Mouse (Mus musculus) cerebellum, adult (tissue): ENCODE measurements at regions not wholly inside any gene's neighbourhood (a gene's known extent, or its start where the extent isn't known, plus 50 kb on each side); places are given as distances from the start of the nearest gene placed in this dataset.
"Not testable (repeated sequence)": the region's sequence is repeated elsewhere in the genome, so short reads cannot be mapped to it uniquely, and the experiment has no call there.

Experiments
- ATAC-seq: cut with Nextera tagmentation; 2 replicates; pipeline ENCODE4 v1.9.2; 2017; ENCODE audit warnings: mild to moderate bottlenecking, moderate library complexity, mixed read lengths; ENCODE audit not compliant: insufficient number of reproducible peaks, low FRiP score, low TSS enrichment

DNA sequence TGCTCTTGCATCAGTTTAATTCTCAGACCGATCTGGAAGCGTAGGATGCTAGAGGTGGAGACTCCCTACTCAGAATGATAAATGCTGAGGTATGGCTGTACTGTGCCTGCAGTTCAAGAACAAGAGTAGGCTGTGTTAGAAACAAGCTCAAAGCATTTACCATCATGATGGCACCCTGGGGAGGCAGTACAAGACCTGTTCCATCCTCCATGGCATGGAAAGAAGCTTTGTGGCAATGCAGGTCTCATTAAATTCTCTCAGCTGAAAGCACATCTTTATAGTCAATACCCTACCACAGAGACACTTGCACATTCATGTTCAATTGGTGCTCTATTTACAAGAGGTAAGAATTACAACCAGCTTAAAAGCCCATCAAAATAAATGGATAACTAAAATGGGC is 209.5 kb downstream of the Tbl1xr1 start:
- ATAC-seq: no peak

DNA sequence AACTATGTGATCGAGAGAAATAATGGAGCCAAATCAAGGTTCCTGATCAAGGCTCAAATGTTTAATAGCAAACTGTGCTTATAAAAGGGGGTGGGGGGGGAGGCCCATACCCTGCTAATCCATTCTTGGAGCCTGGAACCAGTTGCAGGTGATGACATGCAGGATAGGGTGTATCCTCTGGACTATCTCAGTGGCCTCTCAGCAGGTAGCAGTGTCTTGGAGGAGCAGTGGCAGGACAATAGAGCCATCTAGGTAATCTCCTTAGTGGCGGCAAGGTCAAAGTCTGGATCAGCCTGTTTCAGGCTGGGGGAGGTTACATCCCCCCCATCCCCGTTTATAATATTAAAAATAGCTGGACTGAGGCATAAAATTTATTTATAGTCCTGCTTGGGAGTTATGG is 217.0 kb downstream of the Tbl1xr1 start:
- ATAC-seq: no peak

DNA sequence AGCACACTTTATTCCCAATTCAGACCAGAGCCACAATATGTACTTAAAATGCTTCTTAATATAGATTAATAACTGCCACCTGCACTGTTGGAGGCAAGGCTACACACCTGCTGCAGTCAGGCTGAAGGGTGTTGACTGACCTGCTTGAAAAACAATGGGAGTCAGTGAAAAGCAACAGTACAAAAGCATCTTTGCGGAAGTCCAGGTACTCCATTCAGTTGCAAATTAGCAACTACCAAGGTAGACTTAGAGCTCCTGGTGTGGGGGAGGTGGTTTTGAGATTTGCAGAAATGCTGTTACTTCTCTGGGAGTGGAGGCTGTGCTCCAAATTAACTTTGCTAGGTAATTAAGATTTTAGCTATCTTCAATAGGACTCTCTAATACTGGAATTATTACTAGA is 217.6 kb downstream of the Tbl1xr1 start:
- not testable (repeated sequence) for ATAC-seq

DNA sequence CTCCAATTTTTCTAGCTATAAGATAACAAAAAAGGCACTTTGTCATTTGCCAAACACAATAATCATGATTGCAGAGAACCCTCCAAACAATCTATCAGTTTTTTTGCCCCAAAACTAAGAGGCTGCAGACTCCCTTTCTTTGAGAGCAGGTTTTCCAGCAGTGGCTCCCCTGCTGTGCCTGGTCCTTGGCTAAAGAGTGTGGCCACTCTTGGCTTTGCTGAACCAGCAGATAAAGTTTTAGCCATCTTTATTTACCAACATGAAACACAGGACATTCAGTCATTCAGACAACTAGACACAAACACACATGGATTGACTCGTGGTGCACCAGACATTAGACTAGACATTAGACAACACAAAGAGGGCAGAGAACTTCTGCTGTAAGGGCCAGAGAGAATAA is 220.5 kb downstream of the Tbl1xr1 start:
- ATAC-seq: not testable (repeated sequence)

DNA sequence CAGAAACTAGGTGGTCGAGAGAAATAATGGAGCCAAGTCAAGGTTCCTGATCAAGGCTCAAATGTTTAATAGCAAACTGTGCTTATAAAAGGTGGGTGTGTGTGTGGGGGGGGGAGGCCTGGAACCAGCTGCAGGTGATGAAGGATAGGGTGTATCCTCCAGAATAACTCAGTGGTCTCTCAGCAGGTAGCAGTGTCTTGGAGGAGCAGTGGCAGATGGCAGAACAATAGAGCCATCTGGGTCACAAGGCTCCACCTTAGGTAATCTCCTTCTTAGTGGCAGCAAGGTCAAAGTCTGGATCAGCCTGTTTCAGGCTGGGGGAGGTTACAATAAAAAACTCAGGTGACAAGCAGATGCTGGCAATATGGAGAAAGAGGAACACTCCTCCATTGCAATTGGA is 221.4 kb downstream of the Tbl1xr1 start:
- not testable (repeated sequence) for ATAC-seq

DNA sequence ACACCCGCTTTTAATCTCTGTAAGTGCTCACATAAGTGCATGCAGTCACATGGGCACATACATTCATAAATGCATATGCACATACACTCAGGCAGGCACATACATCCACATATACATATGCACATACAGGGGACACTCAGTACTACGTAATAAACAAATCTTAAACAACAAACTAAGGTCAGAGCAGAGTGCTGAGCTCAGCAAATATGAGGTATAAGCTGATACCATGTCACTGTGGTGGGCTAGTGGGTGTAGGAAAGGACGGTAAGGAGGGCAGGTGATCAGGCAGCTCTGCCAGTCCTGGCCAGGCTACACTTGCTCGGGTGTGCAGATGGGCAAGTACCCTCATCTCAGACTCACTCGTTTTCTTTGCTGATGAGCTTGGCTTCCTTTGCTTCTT is 224.1 kb downstream of the Tbl1xr1 start:
- ATAC-seq: no peak

DNA sequence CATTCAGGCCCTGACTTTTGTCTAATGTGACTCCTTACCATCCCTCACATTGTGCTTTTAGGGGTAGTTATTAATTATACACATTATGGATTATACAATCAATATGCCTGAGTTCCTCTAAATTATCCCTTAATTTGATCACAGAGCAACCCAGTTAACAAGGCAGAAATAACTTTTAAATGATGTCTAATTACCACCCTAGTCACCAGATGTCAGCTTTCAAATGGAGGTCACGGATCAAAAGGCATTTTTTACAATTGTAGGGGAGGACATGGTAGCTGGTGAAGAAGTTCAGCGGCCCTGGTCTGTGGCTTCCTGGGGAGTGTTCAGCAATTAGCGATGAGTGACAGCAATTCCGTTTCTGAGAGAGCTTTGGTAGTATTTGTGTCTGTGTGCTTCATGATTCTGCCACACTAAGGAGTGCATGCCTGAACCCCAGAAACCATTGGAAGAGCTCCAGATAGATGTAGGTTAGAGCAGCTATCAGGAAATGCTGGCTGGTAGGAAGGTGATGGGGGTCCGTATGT is 225.6 kb downstream of the Tbl1xr1 start:
- ATAC-seq: no peak

DNA sequence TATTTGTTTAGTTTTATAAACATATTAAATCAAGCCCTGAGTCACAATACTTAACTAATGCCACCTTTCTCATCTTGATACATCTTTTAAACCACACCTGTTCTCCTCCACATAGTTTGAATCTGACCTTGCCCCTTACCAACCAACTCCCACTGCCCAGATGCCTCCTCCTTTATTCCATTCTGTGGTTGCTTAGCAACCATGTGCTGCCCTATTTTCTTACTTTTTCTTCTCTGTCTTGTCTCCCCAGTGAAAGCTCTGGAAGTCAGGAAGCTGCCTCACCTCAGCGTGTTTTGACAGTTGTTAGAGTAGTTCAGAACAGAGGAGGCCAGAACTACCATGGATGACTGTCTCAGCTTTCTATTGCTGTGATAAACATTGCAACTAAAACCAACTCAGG is 227.7 kb downstream of the Tbl1xr1 start:
- no peak for ATAC-seq

DNA sequence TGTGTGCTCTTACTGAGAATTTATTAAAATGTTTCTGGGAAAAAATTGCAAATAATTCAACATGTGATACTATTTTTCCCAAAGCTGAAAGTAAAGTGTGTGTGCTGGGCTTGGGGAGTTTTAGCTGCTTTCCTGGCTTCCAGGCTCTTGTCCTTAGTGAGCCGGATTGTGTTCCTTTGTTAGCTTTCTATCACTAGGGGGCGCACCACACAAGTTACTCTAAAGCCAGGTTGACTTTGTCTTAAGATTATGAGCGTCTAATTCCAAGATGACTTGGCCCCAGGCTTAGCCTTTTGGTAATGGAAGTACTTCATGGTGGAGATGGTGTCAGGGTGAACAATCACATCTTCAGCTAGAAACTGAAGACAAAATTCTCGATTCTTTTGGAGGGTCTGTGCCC is 230.2 kb downstream of the Tbl1xr1 start:
- ATAC-seq: no peak

DNA sequence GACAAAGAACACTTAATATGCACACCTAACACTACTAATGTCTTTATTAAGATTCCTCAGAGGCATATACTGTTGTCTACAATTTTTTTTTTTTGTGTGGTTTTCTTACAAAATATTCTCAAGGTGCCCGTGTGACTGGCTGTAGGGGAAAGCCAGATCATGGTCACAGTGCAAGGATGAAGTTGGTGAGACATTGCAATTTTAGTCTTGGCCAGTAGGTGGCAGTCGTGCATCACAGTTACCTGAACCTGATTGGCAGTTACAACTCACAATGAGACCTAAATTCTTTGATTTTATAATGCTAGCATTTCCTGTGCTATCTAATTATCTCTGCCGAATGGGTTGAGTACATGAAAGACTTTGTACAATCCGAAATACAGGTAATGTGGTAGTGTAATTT is 232.5 kb downstream of the Tbl1xr1 start:
- ATAC-seq: peak; percentile 39

DNA sequence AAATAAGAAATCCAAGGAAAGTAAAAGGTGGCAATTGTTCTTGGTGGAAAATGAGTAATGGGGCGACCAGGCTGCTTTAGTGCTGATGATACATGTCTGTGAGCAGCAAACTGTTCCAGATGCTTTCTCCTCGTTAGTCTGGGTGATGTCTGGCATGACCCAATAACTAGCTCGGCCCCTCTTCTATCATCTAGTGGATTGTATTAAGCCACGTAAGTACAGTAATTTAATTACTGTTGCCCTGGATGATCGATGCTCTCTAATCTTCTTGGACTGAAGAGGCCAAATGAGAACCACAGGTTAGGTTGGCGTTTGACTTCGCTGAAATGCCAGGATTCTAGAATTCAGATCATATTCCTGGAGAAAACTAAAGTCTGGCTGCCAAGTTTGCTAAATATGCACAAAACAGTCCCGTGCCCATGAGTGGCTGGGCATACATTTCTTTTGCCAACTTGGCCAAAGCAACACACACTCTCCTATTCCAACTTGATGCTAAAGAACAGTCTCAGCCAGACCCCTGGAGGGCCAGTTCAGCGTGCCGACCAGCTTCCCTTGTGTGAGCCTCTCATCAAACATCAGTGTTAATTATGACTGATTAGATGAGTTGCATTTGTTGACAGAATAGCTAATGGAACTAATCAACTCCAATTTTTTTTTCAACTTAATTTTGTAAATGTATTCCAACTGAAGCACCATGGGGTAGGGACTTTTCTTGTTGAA is 240.2 kb downstream of the Tbl1xr1 start:
- no peak for ATAC-seq

DNA sequence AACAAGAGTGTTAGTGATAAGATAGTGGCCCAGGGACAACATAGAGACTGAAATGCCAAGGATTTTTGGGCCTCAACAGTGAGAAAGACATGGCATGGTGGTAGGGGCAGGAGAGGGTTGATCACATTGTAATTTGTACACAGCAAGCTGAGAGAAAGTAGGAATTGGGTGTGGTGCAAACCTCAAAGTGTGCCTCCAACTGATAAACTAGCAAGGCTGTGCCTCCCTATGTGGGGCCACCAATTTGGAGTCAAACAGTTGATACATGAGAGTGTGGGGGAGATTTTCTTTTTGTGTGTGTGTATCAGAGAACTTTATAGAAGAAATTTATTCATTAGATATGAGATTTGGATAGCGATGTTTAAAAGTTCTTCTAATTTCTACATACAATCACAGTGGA is 244.0 kb downstream of the Tbl1xr1 start:
- ATAC-seq: not testable (repeated sequence)

DNA sequence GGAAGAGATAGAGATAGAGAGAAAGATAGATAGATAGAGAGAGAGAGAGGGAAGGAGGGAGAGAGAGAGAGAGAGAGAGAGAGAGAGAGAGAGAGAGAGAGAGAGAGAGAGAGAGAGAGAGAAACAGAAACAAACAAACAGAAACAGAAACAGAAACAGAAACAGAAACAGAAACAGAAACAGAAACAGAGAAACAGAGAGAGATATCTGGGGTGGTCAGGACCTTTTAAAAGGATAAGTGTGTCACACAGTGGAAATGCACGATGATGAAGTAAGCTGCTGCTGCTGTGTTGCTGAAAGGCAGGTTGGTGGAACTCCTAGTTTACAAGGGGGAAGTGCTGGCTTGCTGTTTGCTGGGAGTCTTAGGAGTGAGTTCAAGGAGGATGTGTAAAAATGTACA is 254.8 kb downstream of the Tbl1xr1 start:
- no peak for ATAC-seq
